ENCODE assay signal across 13 mouse cellular contexts in the genomic region with DNA sequence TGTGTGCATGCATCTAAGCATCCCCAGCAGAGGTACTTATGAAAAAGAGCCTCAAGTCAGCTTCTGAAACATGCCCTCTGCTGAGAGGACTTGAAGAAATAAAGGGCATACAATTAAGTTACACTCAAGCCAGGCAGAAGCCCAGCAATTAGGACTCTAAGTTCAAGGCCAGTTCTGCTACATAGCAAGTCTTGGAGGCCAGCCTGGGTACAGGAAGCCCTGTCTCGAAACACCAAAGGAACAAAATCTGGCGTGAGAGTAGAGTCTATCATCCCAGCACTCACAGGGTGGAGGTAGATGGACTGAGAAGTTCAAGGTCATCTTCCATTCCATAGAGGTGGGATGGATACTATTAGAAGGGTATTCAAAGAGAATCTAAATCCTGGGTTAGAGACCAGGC. TPM values are rescaled to one million over a fixed set of nuclear protein-coding genes. Genes with fewer than 3 reads are reported as not detected.
DNase-seq lines count a peak whose midpoint lies in the region; ATAC-seq and TF ChIP-seq lines count a peak whose summit lies in the region.
"Had no signal": no experiment of that assay in that cellular context is flagged by ENCODE, and none has a peak within 500 bp of the region (broad histone marks: within the 10 kb centered on the region; RNA-seq: fewer than 3 reads in every experiment).

No protein-coding gene starts in this region.

- peaks cover 49% of the 10 kb centered on the region for H3K4me1 ChIP-seq in cerebellum, adult 2 months (ENCODE audit: control insufficient read depth, insufficient read depth, low read length)
- peaks cover 72% of the 10 kb centered on the region for H3K4me1 ChIP-seq in heart, embryonic 16.5 days (ENCODE audit: control insufficient read depth, insufficient read depth, low read length)
- peaks cover 94% of the 10 kb centered on the region for H3K4me1 ChIP-seq in liver, embryonic 12.5 days

- peak overlapping the region; percentile 54; the same call in 1 of the 2 replicates for H3K4me2 ChIP-seq in heart, embryonic 16.5 days (ENCODE audit: low read depth, low read length)
- H3K4me2 ChIP-seq in liver, embryonic 12.5 days: peak overlapping the region; percentile 54
- peak overlapping the region; percentile 24 for H3K4me2 ChIP-seq in myocyte (ENCODE audit: low read depth)
- H3K4me2 ChIP-seq: embryonic facial prominence, embryonic 15.5 days had no signal

- H3K4me3 ChIP-seq in cerebellum, adult 2 months (replicated peaks; ENCODE audit: insufficient read depth, low read depth, low read length): no peak overlapping the region
- no peak overlapping the region for H3K4me3 ChIP-seq in heart, embryonic 16.5 days (ENCODE audit: low read length)
- no peak overlapping the region for H3K4me3 ChIP-seq in liver, embryonic 12.5 days
- H3K4me3 ChIP-seq in myocyte: no peak overlapping the region
- H3K4me3 ChIP-seq: embryonic facial prominence, embryonic 15.5 days had no signal

- WGBS in cerebellum, adult 2 months: 19% methylated on average over 2 of the region's 2 CpGs
- WGBS in heart, embryonic 16.5 days: 41% methylated on average over 2 of the region's 2 CpGs
- WGBS in liver, embryonic 12.5 days (ENCODE audit: insufficient replicate concordance): 52% methylated on average over 2 of the region's 2 CpGs

- H3K27ac ChIP-seq in cerebellum, adult 2 months (ENCODE audit: insufficient read depth, low read length): peak overlapping the region; percentile 55; the same call in 1 of the 2 replicates
- H3K27ac ChIP-seq in heart, embryonic 16.5 days (ENCODE audit: low read length): peak overlapping the region; percentile 87
- peak overlapping the region; percentile 82 for H3K27ac ChIP-seq in liver, embryonic 12.5 days
- H3K27ac ChIP-seq: embryonic facial prominence, embryonic 15.5 days; macrophage had no signal

- ATAC-seq in cerebellum, adult (ENCODE audit: insufficient number of reproducible peaks, low FRiP score, low TSS enrichment): no peak
- no peak for ATAC-seq in heart, embryonic 16.5 days (replicated peaks; ENCODE audit: extremely low read depth, insufficient read depth, low FRiP score)
- ATAC-seq in liver, embryonic 12.5 days: no peak
- ATAC-seq: forebrain, embryonic 16.5 days had no signal

- TF ChIP-seq CTCF in cerebellum, adult 2 months (IDR thresholded peaks at IDR 0.05; ENCODE audit: borderline replicate concordance, insufficient read depth, low read depth, low read length): no peak

- peaks cover 98% of the 10 kb centered on the region for H3K79me2 ChIP-seq in myocyte (ENCODE audit: control insufficient read depth, insufficient read depth)

- no peaks in the 10 kb centered on the region for H3K27me3 ChIP-seq in cerebellum, adult 2 months (ENCODE audit: control insufficient read depth, insufficient read depth, low read length)
- H3K27me3 ChIP-seq in heart, embryonic 16.5 days (ENCODE audit: control insufficient read depth, insufficient read depth, low read length): no peaks in the 10 kb centered on the region
- no peaks in the 10 kb centered on the region for H3K27me3 ChIP-seq in liver, embryonic 12.5 days (replicated peaks)
- no peaks in the 10 kb centered on the region for H3K27me3 ChIP-seq in myocyte (ENCODE audit: control insufficient read depth, insufficient read depth, insufficient read length)
- H3K27me3 ChIP-seq: embryonic facial prominence, embryonic 15.5 days had no signal

- H3K36me3 ChIP-seq in heart, embryonic 16.5 days (ENCODE audit: control insufficient read depth, insufficient read depth): no peaks in the 10 kb centered on the region
- H3K36me3 ChIP-seq in liver, embryonic 12.5 days: 0 out of 2 replicates have a peak, but pooled peaks cover 13% of the 10 kb centered on the region
- no peaks in the 10 kb centered on the region for H3K36me3 ChIP-seq in myocyte (ENCODE audit: control insufficient read depth, insufficient read depth)
- H3K36me3 ChIP-seq: embryonic facial prominence, embryonic 15.5 days had no signal

- intact Hi-C loops in heart, postnatal 14 days (cut with DNase I): loop anchor here (10.0 kb wide), 1 partner anchor 230 kb away; no protein-coding TSS in a partner anchor
- intact Hi-C loops in left cerebral cortex, postnatal 10 days (cut with DNase I): no loop called here

- no peaks in the 10 kb centered on the region for H3K9me3 ChIP-seq in heart, embryonic 16.5 days (replicated peaks; ENCODE audit: control insufficient read depth, low read length)
- H3K9me3 ChIP-seq in liver, embryonic 12.5 days (replicated peaks): no peaks in the 10 kb centered on the region
- H3K9me3 ChIP-seq: embryonic facial prominence, embryonic 15.5 days had no signal

- no peak for TF ChIP-seq POLR2A in cerebellum, adult 2 months (IDR thresholded peaks at IDR 0.05; ENCODE audit: borderline replicate concordance, insufficient read depth, low read length)
- TF ChIP-seq POLR2A in myocyte (IDR thresholded peaks at IDR 0.05; ENCODE audit: insufficient read length, low read depth): no peak

- H3ac ChIP-seq in myocyte (ENCODE audit: control insufficient read depth, insufficient read length): no peak overlapping the region

- H3K9ac ChIP-seq in heart, embryonic 16.5 days (ENCODE audit: low read length): peak overlapping the region; percentile 54
- H3K9ac ChIP-seq in liver, embryonic 12.5 days: no peak overlapping the region
- H3K9ac ChIP-seq: embryonic facial prominence, embryonic 15.5 days had no signal

- no peak for DNase-seq in cerebellum, adult 2 months
- no peak for DNase-seq in heart, postnatal 14 days
- DNase-seq in liver: no peak
- no peak for DNase-seq in left cerebral cortex, postnatal 10 days (ENCODE audit: extremely low spot score in 1 of 2, low spot score in 2 of 2)
- DNase-seq: lung, adult 18-20 months; right cerebral cortex, adult 18-20 months had no signal

TF ChIP-seq in myocyte, 11 proteins besides CTCF, POLR2A, EP300 and RAD21:
- no peak for TF ChIP-seq TCF12 (IDR thresholded peaks at IDR 0.05; ENCODE audit: insufficient read depth, poor library complexity, severe bottlenecking)
- no peak for TF ChIP-seq MYOD1 (IDR thresholded peaks at IDR 0.05; ENCODE audit: control insufficient read depth in 1 of 3, insufficient read length in 2 of 3, low read depth in 2 of 3)
- TF ChIP-seq SRF (IDR thresholded peaks at IDR 0.05; ENCODE audit: control insufficient read depth, insufficient read length, low read depth): no peak
- no peak for TF ChIP-seq MYOG (IDR thresholded peaks at IDR 0.05; ENCODE audit: control insufficient read depth in 1 of 3, insufficient read depth in 1 of 3, insufficient read length in 2 of 3, low read depth in 2 of 3)
- TF ChIP-seq USF1 (IDR thresholded peaks at IDR 0.05; ENCODE audit: low read depth): no peak
- no peak for TF ChIP-seq TCF3 (IDR thresholded peaks at IDR 0.05; ENCODE audit: insufficient read length, low read depth)
- no peak for TF ChIP-seq MAX (IDR thresholded peaks at IDR 0.05; ENCODE audit: low read depth)
- TF ChIP-seq E2F4 (IDR thresholded peaks at IDR 0.05; ENCODE audit: insufficient read depth): no peak
- TF ChIP-seq CEBPB (IDR thresholded peaks at IDR 0.05; ENCODE audit: insufficient read depth, poor library complexity, severe bottlenecking): no peak
- TF ChIP-seq POLR2AphosphoS2 (IDR thresholded peaks at IDR 0.05; ENCODE audit: insufficient read length, low read depth): no peak
- no peak for TF ChIP-seq REST (IDR thresholded peaks at IDR 0.05; ENCODE audit: insufficient read depth, insufficient read length)

RNA-seq across cellular contexts. Expression of a gene that starts 6.8 kb away (rescaled TPM):
- polyA plus RNA-seq in cerebellum, adult 2 months (2012; rRNA removed): 89.0 and 91.8 TPM in 2 replicates
- polyA plus RNA-seq in heart, embryonic 16.5 days (2015; fragmentation: Nextera tagmentation; extraction: Ambion mirVana): 17.4 and 19.4 TPM in 2 replicates
- 100 to 1,000 TPM; 147 to 166 TPM for total RNA-seq in heart, postnatal 14 days (2021)
- 15.2 and 15.8 TPM in 2 replicates for polyA plus RNA-seq in liver, embryonic 12.5 days (2016; fragmentation: Nextera tagmentation; extraction: Ambion mirVana)
- polyA plus RNA-seq in myocyte (2012; fragmentation: generic; extraction: Trizol): 78.7 TPM
- total RNA-seq in left cerebral cortex, postnatal 10 days (2021): 10 to 100 TPM; 78.0 to 80.4 TPM

RNA-seq across cellular contexts. Expression of a gene that starts 19.9 kb away (rescaled TPM):
- 363 and 400 TPM in 2 replicates for polyA plus RNA-seq in cerebellum, adult 2 months (2012; rRNA removed)
- polyA plus RNA-seq in heart, embryonic 16.5 days (2015; fragmentation: Nextera tagmentation; extraction: Ambion mirVana): 325 and 345 TPM in 2 replicates
- 100 to 1,000 TPM; 556 to 621 TPM for total RNA-seq in heart, postnatal 14 days (2021)
- 590 and 602 TPM in 2 replicates for polyA plus RNA-seq in liver, embryonic 12.5 days (2016; fragmentation: Nextera tagmentation; extraction: Ambion mirVana)
- 1,361 TPM for polyA plus RNA-seq in myocyte (2012; fragmentation: generic; extraction: Trizol)
- 100 to 1,000 TPM; 499 to 506 TPM for total RNA-seq in left cerebral cortex, postnatal 10 days (2021)

RNA-seq across cellular contexts. Expression of a gene that starts 35.6 kb away (rescaled TPM):
- polyA plus RNA-seq in cerebellum, adult 2 months (2012; rRNA removed): 81.2 and 86.4 TPM in 2 replicates
- 2.6 and 3.4 TPM in 2 replicates for polyA plus RNA-seq in heart, embryonic 16.5 days (2015; fragmentation: Nextera tagmentation; extraction: Ambion mirVana)
- total RNA-seq in heart, postnatal 14 days (2021): 10 to 100 TPM; 25.1 to 27.6 TPM
- polyA plus RNA-seq in liver, embryonic 12.5 days (2016; fragmentation: Nextera tagmentation; extraction: Ambion mirVana): 13.3 and 14.4 TPM in 2 replicates
- polyA plus RNA-seq in myocyte (2012; fragmentation: generic; extraction: Trizol): 6.6 TPM
- 100 to 1,000 TPM; 222 to 247 TPM for total RNA-seq in left cerebral cortex, postnatal 10 days (2021)
